Mouse (Mus musculus): ENCODE results near the gene Gucd1. TPM values are rescaled to one million over a fixed set of nuclear protein-coding genes. Genes with fewer than 3 reads are reported as not detected.

Gene Gucd1
- polyA plus RNA-seq, 1 experiment from 2014 or later, result 30.0 TPM

GRCm38 (mm10) chr10:75315756-75316155 is 202.0 kb downstream of the Gucd1 start:
- ATAC-seq (replicated peaks; ENCODE audit: low FRiP score) (no peak), DNase-seq (ENCODE audit: low spot score) (no peak)
- Histone ChIP-seq H3K4me3 (ENCODE audit: low read depth, low read length) (no peak overlapping the region), H3K27me3 (ENCODE audit: control insufficient read depth, insufficient read depth, low read length) (peaks cover 14% of the 10 kb centered on the region), H3K9ac (ENCODE audit: low read length) (no peak overlapping the region), H3K36me3 (ENCODE audit: control insufficient read depth, insufficient read depth, low read length) (no peaks in the 10 kb centered on the region; the same call in 1 of the 2 replicates), H3K9me3 (ENCODE audit: control insufficient read depth, low read length) (no peaks in the 10 kb centered on the region), H3K27ac (ENCODE audit: low read depth, low read length) (no peak overlapping the region), H3K4me2 (ENCODE audit: low read depth, low read length, severe bottlenecking) (no peak overlapping the region), H3K4me1 (replicated peaks; ENCODE audit: control insufficient read depth, insufficient read depth, low read length) (peaks cover 3% of the 10 kb centered on the region; the same call in 1 of the 2 replicates)
- 81% methylated on average over 8 of the region's 8 CpGs for WGBS

GRCm38 (mm10) chr10:75314190-75314980 is 203.4 kb downstream of the Gucd1 start:
- Histone ChIP-seq H3K36me3 (ENCODE audit: control insufficient read depth, insufficient read depth, low read length) (no peaks in the 10 kb centered on the region; the same call in 1 of the 2 replicates), H3K4me2 (ENCODE audit: low read depth, low read length, severe bottlenecking) (no peak overlapping the region), H3K27me3 (ENCODE audit: control insufficient read depth, insufficient read depth, low read length) (peaks cover 14% of the 10 kb centered on the region), H3K4me3 (ENCODE audit: low read depth, low read length) (no peak overlapping the region), H3K9ac (ENCODE audit: low read length) (no peak overlapping the region), H3K27ac (ENCODE audit: low read depth, low read length) (no peak overlapping the region), H3K4me1 (replicated peaks; ENCODE audit: control insufficient read depth, insufficient read depth, low read length) (peaks cover 3% of the 10 kb centered on the region; the same call in 1 of the 2 replicates), H3K9me3 (ENCODE audit: control insufficient read depth, low read length) (no peaks in the 10 kb centered on the region)
- DNase-seq (ENCODE audit: low spot score), result no peak
- no peak for ATAC-seq (replicated peaks; ENCODE audit: low FRiP score)
- 83% methylated on average over 6 of the region's 6 CpGs for WGBS

GRCm38 (mm10) chr10:75312361-75312760 is 205.4 kb downstream of the Gucd1 start:
- no peak overlapping the region for H3K4me3 ChIP-seq (ENCODE audit: low read depth, low read length)
- WGBS, result 89% methylated on average over 7 of the region's 7 CpGs
- no peak overlapping the region for H3K9ac ChIP-seq (ENCODE audit: low read length)
- no peak for ATAC-seq (replicated peaks; ENCODE audit: low FRiP score)
- H3K36me3 ChIP-seq (ENCODE audit: control insufficient read depth, insufficient read depth, low read length), result no peaks in the 10 kb centered on the region; the same call in 1 of the 2 replicates
- no peak overlapping the region for H3K4me2 ChIP-seq (ENCODE audit: low read depth, low read length, severe bottlenecking)
- DNase-seq (ENCODE audit: low spot score), result no peak
- H3K27me3 ChIP-seq (ENCODE audit: control insufficient read depth, insufficient read depth, low read length), result peaks cover 3% of the 10 kb centered on the region; the same call in 1 of the 2 replicates
- H3K4me1 ChIP-seq (replicated peaks; ENCODE audit: control insufficient read depth, insufficient read depth, low read length), result peaks cover 3% of the 10 kb centered on the region; the same call in 1 of the 2 replicates
- no peak overlapping the region for H3K27ac ChIP-seq (ENCODE audit: low read depth, low read length)
- H3K9me3 ChIP-seq (ENCODE audit: control insufficient read depth, low read length), result no peaks in the 10 kb centered on the region

- Histone ChIP-seq H3K27ac (ENCODE audit: low read depth, low read length) (no peak overlapping the region), H3K27me3 (ENCODE audit: control insufficient read depth, insufficient read depth, low read length) (no peaks in the 10 kb centered on the region), H3K4me3 (ENCODE audit: low read depth, low read length) (no peak overlapping the region), H3K9me3 (ENCODE audit: control insufficient read depth, low read length) (no peaks in the 10 kb centered on the region), H3K9ac (ENCODE audit: low read length) (no peak overlapping the region), H3K36me3 (ENCODE audit: control insufficient read depth, insufficient read depth, low read length) (no peaks in the 10 kb centered on the region; the same call in 1 of the 2 replicates), H3K4me1 (replicated peaks; ENCODE audit: control insufficient read depth, insufficient read depth, low read length) (no peaks in the 10 kb centered on the region; the same call in 1 of the 2 replicates), H3K4me2 (ENCODE audit: low read depth, low read length, severe bottlenecking) (no peak overlapping the region)
- no peak for DNase-seq (ENCODE audit: low spot score)
- ATAC-seq (replicated peaks; ENCODE audit: low FRiP score), result no peak
- 96% methylated on average over 7 of the region's 7 CpGs for WGBS
Observed at GRCm38 (mm10) chr10:75307130-75307529, 210.6 kb downstream of the Gucd1 start.

GRCm38 (mm10) chr10:75304413-75304812 is 213.4 kb downstream of the Gucd1 start:
- WGBS, result 80% methylated on average over 6 of the region's 6 CpGs
- Histone ChIP-seq H3K27ac (ENCODE audit: low read depth, low read length) (no peak overlapping the region), H3K4me2 (ENCODE audit: low read depth, low read length, severe bottlenecking) (no peak overlapping the region), H3K27me3 (ENCODE audit: control insufficient read depth, insufficient read depth, low read length) (no peaks in the 10 kb centered on the region), H3K4me1 (replicated peaks; ENCODE audit: control insufficient read depth, insufficient read depth, low read length) (no peaks in the 10 kb centered on the region; the same call in 1 of the 2 replicates), H3K36me3 (ENCODE audit: control insufficient read depth, insufficient read depth, low read length) (no peaks in the 10 kb centered on the region), H3K4me3 (ENCODE audit: low read depth, low read length) (no peak overlapping the region), H3K9me3 (ENCODE audit: control insufficient read depth, low read length) (no peaks in the 10 kb centered on the region), H3K9ac (ENCODE audit: low read length) (no peak overlapping the region)
- DNase-seq (ENCODE audit: low spot score) (peak; percentile 45), ATAC-seq (replicated peaks; ENCODE audit: low FRiP score) (no peak)

- Histone ChIP-seq H3K4me1 (replicated peaks; ENCODE audit: control insufficient read depth, insufficient read depth, low read length) (no peaks in the 10 kb centered on the region; the same call in 1 of the 2 replicates), H3K27me3 (ENCODE audit: control insufficient read depth, insufficient read depth, low read length) (no peaks in the 10 kb centered on the region), H3K4me2 (ENCODE audit: low read depth, low read length, severe bottlenecking) (no peak overlapping the region), H3K9ac (ENCODE audit: low read length) (no peak overlapping the region), H3K27ac (ENCODE audit: low read depth, low read length) (no peak overlapping the region), H3K4me3 (ENCODE audit: low read depth, low read length) (no peak overlapping the region), H3K9me3 (ENCODE audit: control insufficient read depth, low read length) (no peaks in the 10 kb centered on the region), H3K36me3 (ENCODE audit: control insufficient read depth, insufficient read depth, low read length) (no peaks in the 10 kb centered on the region)
- 92% methylated on average over 5 of the region's 5 CpGs for WGBS
- DNase-seq (ENCODE audit: low spot score), result no peak
- no peak for ATAC-seq (replicated peaks; ENCODE audit: low FRiP score)
Observed at GRCm38 (mm10) chr10:75304049-75304405, 213.7 kb downstream of the Gucd1 start.

- 92% methylated on average over 8 of the region's 8 CpGs for WGBS
- H3K4me3 ChIP-seq (ENCODE audit: low read depth, low read length), result no peak overlapping the region
Observed at GRCm38 (mm10) chr10:75303324-75304048, 214.3 kb downstream of the Gucd1 start.

GRCm38 (mm10) chr10:75302536-75302935 is 215.2 kb downstream of the Gucd1 start:
- Histone ChIP-seq H3K27me3 (ENCODE audit: control insufficient read depth, insufficient read depth, low read length) (no peaks in the 10 kb centered on the region), H3K9me3 (ENCODE audit: control insufficient read depth, low read length) (no peaks in the 10 kb centered on the region), H3K4me1 (replicated peaks; ENCODE audit: control insufficient read depth, insufficient read depth, low read length) (no peaks in the 10 kb centered on the region; the same call in 1 of the 2 replicates), H3K36me3 (ENCODE audit: control insufficient read depth, insufficient read depth, low read length) (no peaks in the 10 kb centered on the region), H3K4me2 (ENCODE audit: low read depth, low read length, severe bottlenecking) (no peak overlapping the region), H3K27ac (ENCODE audit: low read depth, low read length) (no peak overlapping the region), H3K4me3 (ENCODE audit: low read depth, low read length) (no peak overlapping the region), H3K9ac (ENCODE audit: low read length) (no peak overlapping the region)
- DNase-seq (ENCODE audit: low spot score) (peak; percentile 15), ATAC-seq (replicated peaks; ENCODE audit: low FRiP score) (no peak)
- 96% methylated on average over 4 of the region's 4 CpGs for WGBS

More at GRCm38 (mm10) chr10:75303324-75304048, 214.3 kb downstream of the Gucd1 start:
- DNase-seq (ENCODE audit: low spot score) (peak; percentile 8), ATAC-seq (replicated peaks; ENCODE audit: low FRiP score) (no peak)
- Histone ChIP-seq H3K27me3 (ENCODE audit: control insufficient read depth, insufficient read depth, low read length) (no peaks in the 10 kb centered on the region), H3K36me3 (ENCODE audit: control insufficient read depth, insufficient read depth, low read length) (no peaks in the 10 kb centered on the region), H3K9me3 (ENCODE audit: control insufficient read depth, low read length) (no peaks in the 10 kb centered on the region), H3K27ac (ENCODE audit: low read depth, low read length) (no peak overlapping the region), H3K9ac (ENCODE audit: low read length) (no peak overlapping the region), H3K4me1 (replicated peaks; ENCODE audit: control insufficient read depth, insufficient read depth, low read length) (no peaks in the 10 kb centered on the region; the same call in 1 of the 2 replicates), H3K4me2 (ENCODE audit: low read depth, low read length, severe bottlenecking) (no peak overlapping the region)

Data from forebrain, embryonic 11.5 days (tissue).